Mouse (Mus musculus) gastrocnemius, adult 2 months (tissue): ENCODE results near the gene Plgrkt. TPM values are rescaled to one million over a fixed set of nuclear protein-coding genes. Genes with fewer than 3 reads are reported as not detected.

Experiments used
- DNase-seq: peaks from one replicate; pipeline ENCODE4 v3.0.0; 2022
- H3K27ac ChIP-seq: fragments of 200-600 bp; 2 replicates; pipeline ENCODE4 v1.8.1; 2022; ENCODE audit warnings: mild to moderate bottlenecking
- H3K4me3 ChIP-seq: fragments of 200-600 bp; 2 replicates; pipeline ENCODE4 v1.8.1; 2022; ENCODE audit warnings: mild to moderate bottlenecking, moderate library complexity
- CTCF ChIP-seq: fragments of 200-600 bp; IDR thresholded peaks from 2 replicates; pipeline ENCODE4 v1.8.1; 2022; ENCODE audit warnings: antibody characterized with exemption, mild to moderate bottlenecking, moderate library complexity
- intact Hi-C: fragments of 180-260 bp; cut with DNase I; formaldehyde crosslinking; loops from one replicate; pipeline ENCODE4 v1.15.1; 2025
- total RNA-seq, 2 experiments: library from RNA; stranded (reverse); gene quantifications; 2 replicates each; pipeline ENCODE4 v1.2.3; 2021

The Plgrkt gene
- total RNA-seq, 2 experiments from 2014 or later, result 16.1 to 21.2 TPM

DNA sequence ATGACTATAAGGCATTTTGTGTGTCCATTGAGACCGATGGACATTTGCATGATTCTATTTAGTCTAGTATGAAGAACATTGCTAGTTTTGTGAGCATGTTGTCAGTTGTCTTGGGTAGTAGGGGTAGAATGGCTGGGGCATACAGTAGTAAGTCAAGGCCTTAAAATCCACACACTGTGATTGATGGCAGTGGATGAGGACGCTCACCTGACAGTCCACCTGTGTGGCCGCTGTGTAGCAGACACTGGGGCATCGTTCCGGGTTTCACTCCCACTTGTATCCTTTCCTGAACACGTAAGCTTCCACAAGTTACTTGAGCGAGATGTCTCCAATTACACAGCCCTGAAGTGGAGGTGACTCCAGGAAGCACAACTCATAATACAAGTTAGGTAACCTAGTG, 3.6 kb downstream of the Plgrkt start:
- Histone ChIP-seq H3K4me3 (no peak overlapping the region), H3K27ac (no peak overlapping the region)
- no peak for TF ChIP-seq CTCF
- intact Hi-C loops, result no loop called here
- DNase-seq, result no peak

DNA sequence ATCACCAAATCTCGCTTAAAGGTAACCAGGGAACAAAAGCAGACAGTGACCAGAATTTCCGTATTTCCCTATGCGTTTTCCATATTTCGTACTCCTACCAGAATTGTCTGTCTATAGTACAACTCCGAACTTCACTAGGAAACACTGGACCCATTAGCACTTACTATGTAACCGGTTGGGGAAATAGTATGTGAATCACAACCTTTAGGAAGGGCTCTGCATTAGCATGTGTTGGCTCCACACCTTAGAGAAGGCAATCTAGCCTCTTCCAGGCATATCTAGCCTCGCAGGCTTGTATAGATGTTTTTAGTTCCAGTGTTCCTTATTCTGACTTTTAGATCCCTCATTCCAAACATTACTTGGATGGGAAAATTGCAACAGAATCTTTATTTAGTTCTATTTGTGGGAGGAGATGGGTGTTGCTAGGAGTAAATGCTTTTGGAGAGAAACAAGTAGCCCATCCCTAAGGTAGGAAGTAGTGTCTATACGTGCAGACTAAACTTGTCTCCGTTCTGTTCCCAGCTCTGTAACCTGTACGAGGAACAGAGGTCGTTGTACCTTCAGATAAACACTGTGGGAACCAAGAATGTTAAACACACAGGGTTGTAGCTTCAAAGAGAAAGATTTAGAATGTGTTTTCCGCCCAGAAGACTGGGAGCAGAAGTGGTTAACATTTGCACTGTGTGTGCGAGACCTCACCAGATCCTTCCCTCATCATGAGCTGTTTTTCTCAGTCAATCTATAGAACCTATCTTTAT, 4.8 kb downstream of the Plgrkt start:
- Histone ChIP-seq H3K27ac (peak overlapping the region; percentile 91), H3K4me3 (peak overlapping the region; percentile 96)
- intact Hi-C loops, result no loop called here
- no peak for TF ChIP-seq CTCF
- no peak for DNase-seq

DNA sequence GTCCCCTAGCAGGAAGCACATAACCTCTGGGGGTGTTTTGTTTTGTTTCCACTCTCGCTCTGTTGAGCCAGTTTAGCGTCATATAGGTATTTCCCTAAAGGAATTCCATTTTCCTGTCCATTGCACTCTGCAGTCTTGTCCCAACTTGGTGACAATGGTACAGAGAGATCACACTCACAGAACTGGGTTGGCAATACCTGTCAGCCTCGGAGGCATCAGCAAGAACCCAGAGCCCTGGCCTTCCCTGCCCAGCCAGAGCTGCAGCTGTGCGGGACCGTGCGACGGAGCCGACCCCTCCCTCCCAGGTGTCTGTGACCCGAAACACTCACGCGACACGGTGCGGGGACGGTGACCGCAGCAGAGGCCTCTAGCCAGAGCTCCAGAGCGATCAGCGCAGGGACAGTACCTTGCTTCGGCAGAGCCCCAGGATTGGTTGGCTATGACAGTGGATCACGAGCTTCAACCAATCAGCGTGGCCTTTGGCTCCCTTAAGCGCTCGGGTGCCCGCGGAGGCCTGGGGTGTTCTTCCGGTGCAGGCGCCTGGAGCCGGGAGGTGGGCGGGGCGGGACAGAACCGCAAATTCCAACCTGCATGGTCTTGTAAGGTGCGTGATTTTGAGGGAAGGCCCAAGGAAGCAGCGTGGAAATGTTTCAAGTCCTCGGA, 5.6 kb downstream of the Plgrkt start:
- H3K27ac ChIP-seq, result peak overlapping the region; percentile 91
- intact Hi-C loops, result no loop called here
- DNase-seq, result peak; percentile 95
- H3K4me3 ChIP-seq, result peak overlapping the region; percentile 96
- no peak for TF ChIP-seq CTCF

DNA sequence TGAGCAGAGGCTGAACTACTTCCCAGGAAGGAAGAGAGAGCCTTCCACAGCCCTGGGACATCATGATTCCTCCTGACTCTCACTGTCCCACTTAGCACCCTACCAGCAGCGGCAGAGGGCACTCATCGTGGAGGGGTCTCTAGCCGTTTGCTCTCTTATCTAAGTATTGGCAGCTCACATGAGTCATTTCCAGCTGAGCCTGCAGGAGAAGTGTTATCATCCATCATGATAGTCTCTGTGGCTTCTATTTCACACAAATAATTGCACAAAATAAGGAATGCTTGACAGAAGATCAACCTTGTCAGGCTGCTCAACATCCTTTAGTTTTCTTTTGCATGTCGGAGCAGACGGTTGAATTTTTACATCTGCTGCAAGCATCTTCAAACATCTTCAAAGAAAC, 6.9 kb downstream of the Plgrkt start:
- intact Hi-C loops, result no loop called here
- H3K4me3 ChIP-seq, result no peak overlapping the region
- no peak for TF ChIP-seq CTCF
- H3K27ac ChIP-seq, result no peak overlapping the region
- no peak for DNase-seq

DNA sequence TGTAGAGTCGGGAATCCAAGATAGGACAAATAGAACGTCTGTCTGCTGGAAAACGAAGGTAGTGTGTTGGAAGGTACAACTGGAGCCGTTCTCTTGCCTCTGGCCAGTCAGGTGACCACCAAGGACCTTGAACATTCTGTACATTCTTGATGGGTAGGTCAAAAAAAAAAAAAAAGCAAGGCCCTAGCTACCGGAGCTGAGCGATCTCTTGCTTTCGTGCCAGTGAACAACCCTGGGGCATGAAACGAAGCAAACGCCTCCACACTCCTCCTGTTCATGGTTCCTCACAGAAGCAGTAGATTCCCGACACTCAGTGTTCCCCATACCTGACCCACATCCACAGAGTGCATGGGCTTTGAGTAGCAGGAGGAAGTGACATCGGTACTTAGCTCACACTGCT, 10.9 kb downstream of the Plgrkt start:
- no peak for TF ChIP-seq CTCF
- no peak for DNase-seq
- Histone ChIP-seq H3K27ac (no peak overlapping the region), H3K4me3 (no peak overlapping the region)
- intact Hi-C loops, result loop anchor here (5.0 kb wide), 2 partner anchors 49 to 579 kb away; no protein-coding TSS in a partner anchor

DNA sequence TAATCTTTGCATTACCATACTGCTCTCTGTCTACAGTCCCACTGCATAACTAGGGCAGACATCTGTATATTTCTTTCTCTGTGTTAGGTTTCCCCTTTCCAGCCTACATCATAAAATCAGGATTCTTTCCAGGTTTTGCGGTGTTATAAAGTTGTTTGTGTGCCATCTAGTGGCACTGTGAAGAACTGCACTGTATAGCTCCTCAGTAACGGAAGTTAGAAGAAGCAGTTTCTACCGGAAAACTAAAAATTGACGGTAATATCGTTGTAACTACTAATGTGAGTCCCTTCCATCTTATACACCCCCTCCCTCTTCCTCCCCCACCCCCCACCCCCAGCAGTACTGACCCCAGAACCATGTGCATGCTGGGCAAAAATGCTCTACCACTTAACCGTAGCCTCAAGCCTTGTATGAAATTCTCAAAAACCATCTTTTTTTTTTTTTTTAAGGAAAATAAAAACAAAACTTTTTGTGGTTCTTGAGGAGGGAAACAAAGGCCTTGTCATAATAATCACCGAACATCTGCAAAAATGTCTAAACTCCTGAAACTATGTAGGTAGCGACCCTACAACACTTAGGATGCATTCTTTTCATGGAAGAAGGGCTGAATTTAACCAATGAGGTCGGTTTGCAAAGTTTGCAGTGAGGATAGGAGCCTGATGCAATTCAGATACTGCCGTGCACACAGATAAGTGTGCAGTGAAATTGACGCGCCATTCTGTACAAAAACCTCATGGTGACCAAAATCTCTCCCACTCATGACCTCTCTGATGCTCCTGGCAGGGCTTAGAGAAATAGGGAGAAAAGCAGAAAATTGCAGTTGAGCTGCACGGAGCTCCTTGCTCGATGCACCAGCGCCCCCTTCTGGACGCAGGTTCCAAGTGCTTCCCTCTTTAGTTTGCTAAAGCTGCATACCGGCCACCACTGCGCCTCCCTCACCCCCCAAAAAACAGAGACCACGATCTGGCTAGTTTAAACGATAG, 12.0 kb downstream of the Plgrkt start:
- peak overlapping the region; percentile 38 for H3K27ac ChIP-seq
- TF ChIP-seq CTCF, result peak; percentile 94
- DNase-seq, result peak; percentile 91
- peak overlapping the region; percentile 68 for H3K4me3 ChIP-seq
- intact Hi-C loops, result loop anchor here (1.0 to 5.0 kb wide), 5 partner anchors 48 to 578 kb away; partner anchors contain the start of gene Plpp6

DNA sequence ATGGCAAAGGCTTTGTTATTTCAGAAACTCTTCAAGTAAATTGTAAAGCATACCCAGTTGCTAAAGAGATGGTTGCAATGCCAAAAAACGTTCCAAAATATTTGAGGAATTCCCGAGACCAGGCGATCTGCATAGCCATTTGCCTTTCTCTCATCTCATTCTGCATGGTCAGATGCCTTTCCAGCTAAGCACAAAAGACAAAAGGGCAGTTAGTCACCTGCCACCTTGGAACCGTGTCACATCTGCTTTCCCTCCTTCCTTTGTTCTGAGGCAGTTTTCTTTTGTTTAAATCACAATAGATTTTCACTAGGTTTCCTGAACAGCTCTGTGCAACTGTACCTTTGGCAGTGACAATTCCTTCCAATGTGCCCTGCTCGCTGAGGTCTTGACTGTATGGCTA, 16.2 kb downstream of the Plgrkt start:
- no peak for TF ChIP-seq CTCF
- no peak overlapping the region for H3K4me3 ChIP-seq
- DNase-seq, result no peak
- intact Hi-C loops, result no loop called here
- H3K27ac ChIP-seq, result no peak overlapping the region

DNA sequence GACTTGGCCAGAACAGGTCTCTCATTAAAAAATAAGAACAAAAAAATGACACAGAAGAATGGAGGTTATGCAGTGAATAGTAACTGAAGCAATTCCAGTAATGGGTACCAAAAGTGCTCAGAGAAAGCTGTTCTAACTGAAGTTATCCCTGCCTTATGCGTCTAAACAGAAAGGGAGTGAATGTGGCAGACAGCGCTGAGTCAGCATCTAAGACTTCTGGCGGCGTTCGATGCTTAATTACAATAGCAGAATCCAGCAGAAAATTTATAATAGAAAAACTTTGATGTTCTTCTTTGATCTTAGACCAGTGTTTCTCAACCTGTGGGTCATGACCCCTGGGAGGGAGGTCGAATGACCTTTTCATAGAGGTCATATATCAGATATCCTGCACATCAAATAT, 21.6 kb downstream of the Plgrkt start:
- no peak overlapping the region for H3K4me3 ChIP-seq
- intact Hi-C loops, result no loop called here
- TF ChIP-seq CTCF, result no peak
- no peak for DNase-seq
- no peak overlapping the region for H3K27ac ChIP-seq

DNA sequence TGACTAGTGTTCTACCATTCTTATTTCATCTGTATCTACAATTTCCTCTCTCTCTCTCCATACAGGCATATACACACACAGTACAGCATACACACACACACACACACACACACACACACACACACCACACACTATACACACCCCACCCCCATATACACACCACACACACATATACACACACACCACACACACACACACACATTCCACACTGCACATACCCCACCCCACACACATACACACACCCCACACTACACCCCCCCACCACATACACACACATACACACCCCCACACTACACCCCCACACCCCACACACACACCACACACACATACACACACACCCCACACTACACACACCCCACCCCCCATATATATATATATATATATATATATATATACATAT, 22.3 kb downstream of the Plgrkt start:
- no peak for DNase-seq
- intact Hi-C loops, result no loop called here
- no peak for TF ChIP-seq CTCF
- Histone ChIP-seq H3K4me3 (no peak overlapping the region), H3K27ac (no peak overlapping the region)

DNA sequence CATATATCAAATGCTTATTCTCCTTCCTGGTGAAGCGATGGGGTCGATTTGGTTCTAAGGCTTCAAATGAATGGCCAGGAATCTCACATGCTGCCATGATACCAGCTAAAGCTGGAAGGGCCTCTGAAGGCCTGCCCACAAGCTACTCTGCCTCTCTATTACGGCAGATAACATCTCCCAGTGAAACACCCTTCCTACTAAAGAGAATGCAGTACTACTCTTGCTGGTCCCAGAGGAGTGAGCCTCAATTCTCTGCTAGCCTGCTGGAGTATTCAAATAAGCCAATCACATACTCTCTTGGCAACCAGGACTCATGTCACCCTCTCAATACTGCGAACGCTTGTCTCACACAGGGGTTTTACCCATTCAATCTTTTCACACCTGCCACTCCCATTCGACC, 24.9 kb downstream of the Plgrkt start:
- TF ChIP-seq CTCF, result no peak
- no peak overlapping the region for H3K4me3 ChIP-seq
- no peak for DNase-seq
- H3K27ac ChIP-seq, result no peak overlapping the region
- intact Hi-C loops, result no loop called here

DNA sequence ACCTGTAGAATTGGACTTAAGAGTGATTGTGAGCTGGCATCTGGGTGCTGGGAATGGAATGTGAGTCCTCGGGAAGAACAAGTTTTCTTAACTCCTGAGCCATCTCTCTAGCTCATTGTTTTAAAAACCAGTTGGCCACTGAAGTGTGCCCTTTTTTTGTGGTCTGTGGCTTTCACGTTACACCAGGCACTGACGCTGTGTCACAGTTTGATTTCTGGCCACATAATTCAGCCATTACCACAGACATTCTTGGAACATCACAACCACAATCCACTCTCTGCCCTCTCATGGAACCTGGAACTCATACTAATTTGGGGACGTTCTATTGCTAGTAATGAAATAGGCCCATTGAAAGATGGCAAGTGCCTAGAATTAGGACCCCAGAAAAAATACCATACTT, 26.2 kb downstream of the Plgrkt start:
- H3K27ac ChIP-seq, result no peak overlapping the region
- no peak for TF ChIP-seq CTCF
- H3K4me3 ChIP-seq, result no peak overlapping the region
- DNase-seq, result no peak
- intact Hi-C loops, result no loop called here

DNA sequence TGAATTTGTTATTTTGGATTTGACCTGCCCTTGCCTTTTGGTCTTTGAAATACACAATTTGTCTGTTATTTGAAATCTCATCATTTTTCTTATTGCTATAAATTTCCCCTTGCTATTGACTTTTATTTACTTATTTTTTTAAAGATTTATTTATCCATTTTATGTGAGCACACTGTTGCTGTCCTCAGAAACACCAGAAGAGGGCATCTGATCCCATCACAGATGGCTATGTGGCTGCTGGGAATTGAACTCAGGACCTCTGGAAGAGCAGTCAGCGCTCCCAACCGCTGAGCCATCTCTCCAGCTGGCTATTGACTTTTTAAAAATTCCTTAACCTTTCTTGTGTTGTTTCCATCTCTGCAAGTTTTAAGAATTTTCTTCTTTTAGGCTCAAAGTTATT, 30.6 kb downstream of the Plgrkt start:
- no peak for TF ChIP-seq CTCF
- no peak overlapping the region for H3K4me3 ChIP-seq
- no peak overlapping the region for H3K27ac ChIP-seq
- intact Hi-C loops, result no loop called here
- DNase-seq, result no peak
